Mouse (Mus musculus): Measurements from ENCODE around the gene Pik3c2a.

DNA sequence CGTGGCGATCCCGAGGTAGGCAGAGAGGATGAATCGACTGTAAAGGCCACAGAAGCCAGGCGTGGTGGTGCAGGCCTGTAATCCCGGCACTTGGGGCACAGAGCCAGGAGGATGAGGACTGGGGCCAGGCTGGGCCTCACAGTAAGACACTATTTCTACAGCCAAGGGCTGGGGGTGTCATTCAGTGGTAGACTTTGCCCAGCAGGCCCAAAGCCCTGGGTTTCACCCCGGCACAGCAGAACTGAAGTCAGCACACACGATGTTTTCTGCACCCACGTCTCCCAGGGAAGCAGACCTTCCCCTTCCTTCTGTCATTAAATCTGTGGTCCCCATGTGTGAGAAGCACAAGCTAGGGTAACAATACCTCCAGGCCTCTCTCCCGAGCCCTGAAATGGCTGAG lies 144.9 kb downstream of the Pik3c2a start:
- TF ChIP-seq CTCF (IDR thresholded peaks at IDR 0.05; ENCODE audit: extremely low read depth, insufficient read depth, insufficient read length, insufficient replicate concordance) = no peak
- TF ChIP-seq POLR2A (IDR thresholded peaks at IDR 0.05; ENCODE audit: low read depth, low read length) = no peak
